8 mouse cellular contexts compared by ENCODE assay signal in the genomic region with DNA sequence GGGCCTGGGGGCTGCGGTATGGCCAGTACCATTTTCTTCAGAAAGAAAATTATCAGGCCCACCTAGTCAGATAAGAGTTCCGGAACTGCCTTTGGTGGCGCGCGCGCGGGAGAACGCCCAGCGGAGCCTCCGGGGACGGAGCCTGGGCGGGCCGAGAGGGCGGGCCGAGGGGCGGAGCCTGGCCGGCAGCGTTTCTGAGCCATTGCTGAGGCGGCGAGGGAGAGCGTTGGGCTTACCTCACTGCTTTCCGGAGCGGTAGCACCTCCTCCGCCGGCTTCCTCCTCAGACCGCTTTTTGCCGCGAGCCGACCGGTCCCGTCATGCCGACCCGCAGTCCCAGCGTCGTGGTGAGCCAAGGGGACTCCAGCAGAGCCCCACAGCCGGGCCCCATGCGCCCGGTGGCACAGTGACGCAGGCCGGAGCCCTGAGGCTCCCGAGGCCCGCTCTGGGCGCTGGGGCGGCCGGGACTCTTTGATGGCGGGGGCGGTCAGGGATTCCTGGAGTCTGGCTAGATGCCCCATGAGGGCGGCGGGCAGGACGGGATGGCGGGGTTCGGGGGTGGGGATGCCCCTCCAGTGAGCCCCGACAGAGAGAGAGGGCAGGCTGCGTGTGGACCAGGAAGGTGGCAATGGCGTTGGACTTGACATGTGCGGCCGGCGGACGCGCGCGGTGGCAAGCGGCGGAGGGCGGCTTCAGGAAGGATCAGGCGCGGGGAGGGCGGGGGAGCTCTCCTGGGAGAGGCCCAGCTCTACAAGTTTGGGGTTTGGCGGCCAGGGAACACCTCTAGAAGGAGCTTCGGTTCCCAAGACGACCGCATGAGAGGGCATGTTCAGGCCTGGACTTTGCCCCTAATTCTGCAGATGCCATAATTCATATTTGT. TPM values are rescaled to one million over a fixed set of nuclear protein-coding genes. Genes with fewer than 3 reads are reported as not detected.
DNase-seq lines count a peak whose midpoint lies in the region; ATAC-seq and TF ChIP-seq lines count a peak whose summit lies in the region.

A gene (plus strand): TSS at position 233 of the 879 bp plus-strand sequence.

- H3K79me2 ChIP-seq in heart, adult 2 months (replicated peaks; ENCODE audit: control insufficient read depth, insufficient read depth, low read length): no peaks in the 10 kb centered on the region

- intact Hi-C loops in heart, adult 2 months (cut with DNase I): no loop called here

- H3K27me3 ChIP-seq in embryonic facial prominence, embryonic 14.5 days (replicated peaks; ENCODE audit: control insufficient read depth, insufficient read depth, low read length): no peaks in the 10 kb centered on the region
- no peaks in the 10 kb centered on the region for H3K27me3 ChIP-seq in heart, adult 2 months (ENCODE audit: control insufficient read depth, insufficient read depth, low read length)
- no peaks in the 10 kb centered on the region for H3K27me3 ChIP-seq in limb, embryonic 14.5 days (ENCODE audit: control insufficient read depth, insufficient read depth, low read length)
- H3K27me3 ChIP-seq in midbrain, embryonic 16.5 days (ENCODE audit: control insufficient read depth, insufficient read depth, low read depth, low read length): no peaks in the 10 kb centered on the region
- H3K27me3 ChIP-seq in spleen, adult 2 months (ENCODE audit: control insufficient read depth, insufficient read depth, low read length): no peaks in the 10 kb centered on the region

- H3K4me2 ChIP-seq in embryonic facial prominence, embryonic 14.5 days (ENCODE audit: low read depth, low read length): peak within 1 kb of the TSS; percentile 54
- H3K4me2 ChIP-seq in limb, embryonic 14.5 days (replicated peaks; ENCODE audit: low read depth, low read length, severe bottlenecking): peak within 1 kb of the TSS; percentile 49
- H3K4me2 ChIP-seq in midbrain, embryonic 16.5 days (ENCODE audit: low read length): peak within 1 kb of the TSS; percentile 57

- no peak for TF ChIP-seq EP300 in heart, adult 2 months (IDR thresholded peaks at IDR 0.05; ENCODE audit: insufficient read depth, low read depth, low read length)

- H3K9ac ChIP-seq in embryonic facial prominence, embryonic 14.5 days (ENCODE audit: low read depth, low read length): peak within 1 kb of the TSS; percentile 82
- H3K9ac ChIP-seq in heart, adult 2 months (ENCODE audit: low read depth, low read length): peak within 1 kb of the TSS; percentile 66
- peak within 1 kb of the TSS; percentile 81 for H3K9ac ChIP-seq in limb, embryonic 14.5 days (ENCODE audit: low read depth, low read length, severe bottlenecking)
- peak within 1 kb of the TSS; percentile 66 for H3K9ac ChIP-seq in midbrain, embryonic 16.5 days (ENCODE audit: low read depth, low read length)

- H3K36me3 ChIP-seq in embryonic facial prominence, embryonic 14.5 days (ENCODE audit: control insufficient read depth, insufficient read depth, low read length): no peaks in the 10 kb centered on the region
- H3K36me3 ChIP-seq in heart, adult 2 months (ENCODE audit: control insufficient read depth, insufficient read depth, low read length): no peaks in the 10 kb centered on the region
- no peaks in the 10 kb centered on the region for H3K36me3 ChIP-seq in limb, embryonic 14.5 days (ENCODE audit: control insufficient read depth, insufficient read depth, low read length)
- no peaks in the 10 kb centered on the region for H3K36me3 ChIP-seq in midbrain, embryonic 16.5 days (ENCODE audit: control insufficient read depth, insufficient read depth, low read length)
- no peaks in the 10 kb centered on the region for H3K36me3 ChIP-seq in spleen, adult 2 months (ENCODE audit: control insufficient read depth, insufficient read depth, low read length)

- H3K4me3 ChIP-seq in bone marrow, adult 2 months (replicated peaks; ENCODE audit: control insufficient read depth, low read depth, low read length): peak within 1 kb of the TSS; percentile 66
- peak within 1 kb of the TSS; percentile 53 for H3K4me3 ChIP-seq in embryonic facial prominence, embryonic 14.5 days (ENCODE audit: low read depth, low read length)
- H3K4me3 ChIP-seq in heart, adult 2 months: peak within 1 kb of the TSS; percentile 62
- peak within 1 kb of the TSS; percentile 64 for H3K4me3 ChIP-seq in limb, embryonic 14.5 days (replicated peaks; ENCODE audit: low read length)
- peak within 1 kb of the TSS; percentile 46 for H3K4me3 ChIP-seq in midbrain, embryonic 16.5 days (ENCODE audit: low read depth, low read length)
- H3K4me3 ChIP-seq in spleen, adult 2 months (ENCODE audit: extremely low read depth, insufficient read depth, insufficient read length): peak within 1 kb of the TSS; percentile 71

- TF ChIP-seq POLR2A in bone marrow, adult 2 months (IDR thresholded peaks at IDR 0.05; ENCODE audit: borderline replicate concordance, control insufficient read depth, low read depth, low read length): peak; percentile 89; the same call in 1 of the 2 replicates
- TF ChIP-seq POLR2A in heart, adult 2 months (IDR thresholded peaks at IDR 0.05; ENCODE audit: insufficient read depth, low read depth, low read length): peak; percentile 90
- 0 out of 2 replicates have a peak, but pooled peaks have one; percentile 47 for TF ChIP-seq POLR2A in limb, embryonic 14.5 days (IDR thresholded peaks at IDR 0.05; ENCODE audit: borderline replicate concordance, extremely low read depth, insufficient read depth, insufficient read length)
- TF ChIP-seq POLR2A in spleen, adult 2 months (IDR thresholded peaks at IDR 0.05; ENCODE audit: low read depth, low read length): peak; percentile 89

- peak; percentile 98 for ATAC-seq in embryonic facial prominence, embryonic 14.5 days (ENCODE audit: low read depth)
- ATAC-seq in limb, embryonic 14.5 days (ENCODE audit: low FRiP score, low read depth): peak; percentile 97
- peak; percentile 98 for ATAC-seq in midbrain, embryonic 16.5 days

- peak; percentile 88 for DNase-seq in 416B (ENCODE audit: low read depth)
- DNase-seq in embryonic facial prominence, embryonic 14.5 days (ENCODE audit: low spot score): peak; percentile 91
- DNase-seq in heart, adult 2 months: peak; percentile 91 to 93
- DNase-seq in kidney, adult 8-10 months: peak; percentile 80 to 89
- DNase-seq in limb, embryonic 14.5 days (ENCODE audit: low spot score): peak; percentile 85
- peak; percentile 74 to 87 for DNase-seq in spleen, adult 2 months (ENCODE audit: low read depth in 1 of 2, low spot score in 2 of 2)

- TF ChIP-seq CTCF in bone marrow, adult 2 months (IDR thresholded peaks at IDR 0.05; ENCODE audit: control insufficient read depth, insufficient read depth, low read length): no peak
- no peak for TF ChIP-seq CTCF in heart, adult 2 months (IDR thresholded peaks at IDR 0.05)
- TF ChIP-seq CTCF in spleen, adult 2 months (IDR thresholded peaks at IDR 0.05; ENCODE audit: extremely low read depth, insufficient read depth, insufficient read length, insufficient replicate concordance): no peak

- peak within 1 kb of the TSS; percentile 95 for H3K27ac ChIP-seq in bone marrow, adult 2 months (ENCODE audit: control insufficient read depth, insufficient read depth, low read depth, low read length, poor library complexity)
- H3K27ac ChIP-seq in embryonic facial prominence, embryonic 14.5 days (replicated peaks; ENCODE audit: low read depth, low read length): peak within 1 kb of the TSS; percentile 89
- H3K27ac ChIP-seq in heart, adult 2 months: peak within 1 kb of the TSS; percentile 82
- H3K27ac ChIP-seq in limb, embryonic 14.5 days (replicated peaks; ENCODE audit: low read depth, low read length): peak within 1 kb of the TSS; percentile 90
- peak within 1 kb of the TSS; percentile 74 for H3K27ac ChIP-seq in midbrain, embryonic 16.5 days (ENCODE audit: low read length)
- H3K27ac ChIP-seq in spleen, adult 2 months (ENCODE audit: insufficient read depth, low read length): peak within 1 kb of the TSS; percentile 90

- H3K9me3 ChIP-seq in embryonic facial prominence, embryonic 14.5 days (ENCODE audit: control insufficient read depth, low read length): no peaks in the 10 kb centered on the region
- H3K9me3 ChIP-seq in limb, embryonic 14.5 days (ENCODE audit: control insufficient read depth, low read length): no peaks in the 10 kb centered on the region
- H3K9me3 ChIP-seq in midbrain, embryonic 16.5 days (replicated peaks; ENCODE audit: control insufficient read depth, low read length, poor library complexity, severe bottlenecking): no peaks in the 10 kb centered on the region

- WGBS in bone marrow, adult 2 months: 7% methylated on average over 66 of the region's 72 CpGs
- WGBS in embryonic facial prominence, embryonic 14.5 days: 22% methylated on average over 45 of the region's 72 CpGs
- 17% methylated on average over 66 of the region's 72 CpGs for WGBS in heart, adult 2 months
- WGBS in limb, embryonic 14.5 days: 16% methylated on average over 49 of the region's 72 CpGs
- WGBS in midbrain, embryonic 16.5 days: 21% methylated on average over 61 of the region's 72 CpGs
- 37% methylated on average over 72 of the region's 72 CpGs for WGBS in spleen, adult 2 months

- H3K4me1 ChIP-seq in bone marrow, adult 2 months (ENCODE audit: control insufficient read depth, insufficient read depth, low read length): no peaks in the 10 kb centered on the region
- no peaks in the 10 kb centered on the region for H3K4me1 ChIP-seq in embryonic facial prominence, embryonic 14.5 days (ENCODE audit: control insufficient read depth, insufficient read depth, low read length)
- no peaks in the 10 kb centered on the region for H3K4me1 ChIP-seq in heart, adult 2 months (ENCODE audit: control insufficient read depth, insufficient read depth, low read length)
- H3K4me1 ChIP-seq in limb, embryonic 14.5 days (ENCODE audit: control insufficient read depth, insufficient read depth, low read length): no peaks in the 10 kb centered on the region; the same call in 1 of the 2 replicates
- 0 out of 2 replicates have a peak, but pooled peaks cover 6% of the 10 kb centered on the region for H3K4me1 ChIP-seq in midbrain, embryonic 16.5 days (ENCODE audit: control insufficient read depth, insufficient read depth, low read length)
- H3K4me1 ChIP-seq in spleen, adult 2 months (ENCODE audit: control insufficient read depth, insufficient read depth, insufficient read length): peaks cover 3% of the 10 kb centered on the region; the same call in 1 of the 2 replicates

RNA-seq across cellular contexts. Expression of the gene that starts here (rescaled TPM):
- polyA plus RNA-seq in bone marrow, adult 2 months (2011; ENCODE audit: insufficient read depth, insufficient read length, low replicate concordance, missing spikeins): 68.6 and 73.2 TPM in 2 replicates
- polyA plus RNA-seq in embryonic facial prominence, embryonic 14.5 days (2014; fragmentation: Nextera tagmentation; extraction: Ambion mirVana): 157 and 162 TPM in 2 replicates
- total RNA-seq in heart, adult 2 months (2021): 10 to 100 TPM; 47.4 to 65.8 TPM
- polyA plus RNA-seq in heart, adult 2 months (2012; rRNA removed): 16.1 and 41.6 TPM in 2 replicates
- polyA plus RNA-seq in limb, embryonic 14.5 days (2012; rRNA removed): 45.3 and 60.9 TPM in 2 replicates
- 120 and 140 TPM in 2 replicates for polyA plus RNA-seq in limb, embryonic 14.5 days (2014; fragmentation: Nextera tagmentation; extraction: Ambion mirVana)
- polyA plus RNA-seq in midbrain, embryonic 16.5 days (2015; fragmentation: Nextera tagmentation; extraction: Ambion mirVana): 98.8 and 114 TPM in 2 replicates
- 5.7 and 6.1 TPM in 2 replicates for polyA plus RNA-seq in spleen, adult 2 months (2012; rRNA removed)

Comparison
In these comparisons a context has a peak if more than half of its experiments do, and no peak if none do; other contexts are left out.
1. Peak in every context shown above with its lines: DNase-seq, ATAC-seq, H3K4me3 ChIP-seq and H3K27ac ChIP-seq.